Mouse (Mus musculus) limb, embryonic 15.5 days (tissue): ENCODE results near the gene Rapsn. TPM values are rescaled to one million over a fixed set of nuclear protein-coding genes. Genes with fewer than 3 reads are reported as not detected.

Experiments used
- ATAC-seq: fragments of 200-750 bp; cut with Nextera tagmentation; 2 replicates; pipeline ENCODE4 v1.8.0; 2017; ENCODE audit warnings: low read depth, moderate TSS enrichment; ENCODE audit not compliant: insufficient number of reproducible peaks, low FRiP score, low TSS enrichment
- H3K27ac ChIP-seq: fragments of 300-500 bp; sonication (generic); 2 replicates; pipeline ENCODE4 v1.5.1; 2015; ENCODE audit warnings: moderate library complexity, mild to moderate bottlenecking, inconsistent platforms
- H3K27me3 ChIP-seq: fragments of 300-500 bp; sonication (generic); 2 replicates; pipeline ENCODE4 v1.6.1; 2015; ENCODE audit warnings: inconsistent platforms
- H3K36me3 ChIP-seq: fragments of 300-500 bp; sonication (generic); 2 replicates; pipeline ENCODE4 v1.6.1; 2015; ENCODE audit warnings: inconsistent platforms
- H3K4me1 ChIP-seq: fragments of 300-500 bp; sonication (generic); 2 replicates; pipeline ENCODE4 v1.6.1; 2015; ENCODE audit warnings: inconsistent platforms
- H3K4me2 ChIP-seq: fragments of 300-500 bp; sonication (generic); 2 replicates; pipeline ENCODE4 v1.6.1; 2015; ENCODE audit warnings: mild to moderate bottlenecking, inconsistent platforms
- H3K4me3 ChIP-seq: fragments of 300-500 bp; sonication (generic); 2 replicates; pipeline ENCODE4 v1.5.1; 2015; ENCODE audit warnings: mild to moderate bottlenecking, inconsistent platforms
- H3K9ac ChIP-seq: fragments of 300-500 bp; sonication (generic); 2 replicates; pipeline ENCODE4 v1.6.1; 2015; ENCODE audit warnings: inconsistent platforms
- H3K9me3 ChIP-seq: fragments of 300-500 bp; sonication (generic); 2 replicates; pipeline ENCODE4 v1.6.1; 2016; ENCODE audit warnings: inconsistent platforms
- WGBS: fragments of 180-500 bp; shearing (Covaris S2); methylation state at CpG from one replicate; pipeline ENCODE4 v1.1.7; 2015; 5-methylcytosine and 5-hydroxymethylcytosine counted together
- polyA plus RNA-seq: library from polyadenylated mRNA; unstranded; fragments of >200 nt; fragmentation: Nextera tagmentation; extraction: Ambion mirVana; gene quantifications from 2 replicates; pipeline ENCODE4 v1.2.1, GENCODE M21; 2015

Gene Rapsn
- polyA plus RNA-seq, 1 experiment from 2014 or later, result 16.2 TPM

DNA sequence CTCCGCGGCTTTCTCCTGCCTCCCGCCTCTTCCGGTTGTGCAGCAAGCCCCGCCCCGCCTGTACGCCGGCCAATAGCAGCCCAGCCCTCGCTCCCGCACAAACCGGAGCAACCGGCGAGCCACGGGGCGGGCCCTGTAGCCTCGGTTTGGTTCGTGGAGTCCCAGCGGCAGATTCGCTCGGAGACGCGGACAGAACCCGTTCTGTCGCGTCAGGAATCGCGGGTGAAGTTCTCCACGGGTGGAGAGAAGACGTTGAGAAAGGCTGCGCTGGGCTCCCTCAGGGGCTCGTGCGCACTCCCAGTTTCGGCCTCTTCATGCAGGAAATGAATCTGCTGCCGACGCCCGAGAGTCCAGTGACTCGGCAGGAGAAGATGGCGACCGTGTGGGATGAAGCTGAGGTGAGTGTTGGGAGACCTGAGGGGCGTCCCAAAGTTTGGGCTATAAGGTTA, 18.5 kb downstream of the Rapsn start, which contains the start of gene Psmc3:
TSS of gene Psmc3 (plus strand) at position 76 of the 449 bp plus-strand sequence.
- Histone ChIP-seq H3K9ac (peak within 1 kb of the TSS; percentile 73), H3K4me3 (peak within 1 kb of the TSS; percentile 91), H3K4me1 (peaks cover 17% of the 10 kb centered on the region), H3K9me3 (no peaks in the 10 kb centered on the region), H3K4me2 (peak within 1 kb of the TSS; percentile 82), H3K27ac (peak within 1 kb of the TSS; percentile 93), H3K36me3 (peaks cover 43% of the 10 kb centered on the region), H3K27me3 (no peaks in the 10 kb centered on the region)
- peak; percentile 95 for ATAC-seq
- WGBS, result 0% methylated on average over 40 of the region's 40 CpGs

- no peaks in the 10 kb centered on the region for H3K9me3 ChIP-seq
- no peaks in the 10 kb centered on the region for H3K27me3 ChIP-seq
- H3K27ac ChIP-seq, result no peak overlapping the region
- no peak overlapping the region for H3K9ac ChIP-seq
- no peak overlapping the region for H3K4me2 ChIP-seq
- ATAC-seq, result no peak
- H3K4me1 ChIP-seq, result peaks cover 34% of the 10 kb centered on the region
- peaks cover 79% of the 10 kb centered on the region for H3K36me3 ChIP-seq
- H3K4me3 ChIP-seq, result no peak overlapping the region
- WGBS, result 80% methylated on average over 5 of the region's 5 CpGs
These were observed 23.0 kb downstream of the Rapsn start for GRCm38 (mm10) chr2:91058435-91058834.

- no peaks in the 10 kb centered on the region for H3K27me3 ChIP-seq
- 96% methylated on average over 2 of the region's 2 CpGs for WGBS
- no peak overlapping the region for H3K4me3 ChIP-seq
- no peak for ATAC-seq
- H3K4me1 ChIP-seq, result peaks cover 34% of the 10 kb centered on the region
- H3K27ac ChIP-seq, result no peak overlapping the region
- H3K9me3 ChIP-seq, result no peaks in the 10 kb centered on the region
- H3K4me2 ChIP-seq, result no peak overlapping the region
- H3K9ac ChIP-seq, result no peak overlapping the region
- H3K36me3 ChIP-seq, result peaks cover 88% of the 10 kb centered on the region
These were observed 24.0 kb downstream of the Rapsn start for GRCm38 (mm10) chr2:91059376-91059775.

- Histone ChIP-seq H3K27me3 (no peaks in the 10 kb centered on the region), H3K4me2 (no peak overlapping the region), H3K36me3 (peaks cover 93% of the 10 kb centered on the region), H3K4me1 (peaks cover 22% of the 10 kb centered on the region), H3K27ac (peak overlapping the region; percentile 11; the same call in 1 of the 2 replicates), H3K4me3 (no peak overlapping the region), H3K9ac (no peak overlapping the region), H3K9me3 (no peaks in the 10 kb centered on the region)
- WGBS, result 74% methylated on average over 10 of the region's 10 CpGs
- peak; percentile 42; the same call in 1 of the 2 replicates for ATAC-seq
These were observed 25.3 kb downstream of the Rapsn start for GRCm38 (mm10) chr2:91060544-91061355.

- WGBS, result 58% methylated on average over 6 of the region's 6 CpGs
- Histone ChIP-seq H3K9ac (no peak overlapping the region), H3K27ac (peak overlapping the region; percentile 67), H3K4me3 (no peak overlapping the region), H3K36me3 (peaks cover 92% of the 10 kb centered on the region), H3K4me1 (peaks cover 23% of the 10 kb centered on the region), H3K4me2 (no peak overlapping the region), H3K9me3 (no peaks in the 10 kb centered on the region), H3K27me3 (no peaks in the 10 kb centered on the region)
- ATAC-seq, result peak; percentile 32
These were observed 26.5 kb downstream of the Rapsn start for GRCm38 (mm10) chr2:91061849-91062481.

DNA sequence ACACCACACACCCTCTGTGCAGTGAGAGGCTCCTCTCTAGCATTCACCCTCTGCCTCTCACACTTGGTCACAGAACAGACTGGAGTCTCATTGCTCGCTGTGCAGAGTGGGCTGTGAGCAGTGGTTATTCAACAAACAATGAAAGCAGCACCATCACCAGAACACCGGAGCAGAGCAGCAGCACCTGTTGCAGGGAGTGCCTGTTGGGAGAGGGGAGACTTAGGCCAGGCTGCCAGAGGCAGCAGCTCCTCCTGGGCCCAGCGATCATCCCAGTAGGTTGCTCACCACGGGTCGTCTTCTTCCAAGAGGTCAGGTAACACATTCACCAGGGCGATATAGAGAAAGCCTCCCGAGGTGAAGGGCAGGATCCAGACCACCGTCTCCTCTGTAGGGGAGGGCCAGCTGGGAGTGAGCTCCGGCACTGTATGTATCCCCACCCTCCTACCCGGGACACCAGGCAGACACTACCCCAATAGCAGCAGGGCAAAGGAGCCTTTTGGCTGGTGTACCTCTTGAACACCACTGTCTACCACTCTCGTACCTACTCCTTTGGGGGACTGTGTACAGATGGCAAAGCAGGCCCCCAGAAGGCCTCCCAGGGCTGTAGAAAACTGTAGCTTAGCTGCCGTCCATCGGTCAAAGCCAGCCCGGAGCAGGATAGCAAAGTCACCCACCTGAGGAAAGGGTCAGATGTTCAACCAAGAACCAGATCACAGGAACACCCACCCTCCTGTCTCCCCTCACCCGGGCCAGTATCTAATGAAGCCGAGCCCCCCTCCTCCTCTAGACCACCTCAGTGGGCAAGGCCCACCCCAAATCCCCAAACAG, 27.6 kb downstream of the Rapsn start:
- ATAC-seq, result 0 out of 2 replicates have a peak, but pooled peaks have one; percentile 16
- Histone ChIP-seq H3K27ac (0 out of 2 replicates have a peak overlapping the region, but pooled peaks have one; percentile 67), H3K4me2 (no peak overlapping the region)

GRCm38 (mm10) chr2:91064211-91064610, 28.8 kb downstream of the Rapsn start:
- Histone ChIP-seq H3K4me3 (no peak overlapping the region), H3K9ac (no peak overlapping the region), H3K9me3 (no peaks in the 10 kb centered on the region), H3K4me2 (no peak overlapping the region), H3K4me1 (peaks cover 34% of the 10 kb centered on the region), H3K27me3 (no peaks in the 10 kb centered on the region), H3K36me3 (peaks cover 78% of the 10 kb centered on the region), H3K27ac (no peak overlapping the region)
- WGBS, result 86% methylated on average over 6 of the region's 6 CpGs
- no peak for ATAC-seq

More for the DNA sequence above, 27.6 kb downstream of the Rapsn start:
- no peaks in the 10 kb centered on the region for H3K9me3 ChIP-seq
- no peak overlapping the region for H3K4me3 ChIP-seq
- no peaks in the 10 kb centered on the region for H3K27me3 ChIP-seq
- H3K9ac ChIP-seq, result no peak overlapping the region
- peaks cover 87% of the 10 kb centered on the region for H3K36me3 ChIP-seq
- 90% methylated on average over 16 of the region's 16 CpGs for WGBS
- H3K4me1 ChIP-seq, result peaks cover 23% of the 10 kb centered on the region

GRCm38 (mm10) chr2:91065544-91065943, 30.1 kb downstream of the Rapsn start:
- 47% methylated on average over 3 of the region's 3 CpGs for WGBS
- H3K4me1 ChIP-seq, result peaks cover 36% of the 10 kb centered on the region
- H3K9me3 ChIP-seq, result no peaks in the 10 kb centered on the region
- no peaks in the 10 kb centered on the region for H3K27me3 ChIP-seq
- H3K27ac ChIP-seq, result no peak overlapping the region
- H3K9ac ChIP-seq, result no peak overlapping the region
- H3K4me2 ChIP-seq, result no peak overlapping the region
- H3K4me3 ChIP-seq, result no peak overlapping the region
- no peak for ATAC-seq
- H3K36me3 ChIP-seq, result peaks cover 68% of the 10 kb centered on the region

DNA sequence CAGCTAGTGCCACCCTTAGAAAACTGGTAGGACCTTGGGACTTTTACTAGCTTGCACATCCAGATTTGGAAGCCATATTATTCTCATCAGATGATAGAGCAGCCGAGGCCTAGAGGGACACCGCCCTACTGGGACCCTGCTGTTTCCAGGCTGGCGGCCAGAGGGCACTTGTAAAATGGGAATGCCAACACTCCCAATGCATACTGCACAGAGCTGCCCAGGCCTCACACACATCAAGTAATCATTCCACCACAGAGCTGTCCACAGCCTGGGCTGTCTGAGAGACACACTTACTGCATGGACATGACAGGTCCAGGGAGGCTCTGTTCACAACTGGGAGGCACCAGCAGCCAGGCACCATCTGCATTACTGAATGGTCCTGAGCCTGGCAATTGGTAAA, 31.0 kb downstream of the Rapsn start:
- 69% methylated on average over 3 of the region's 3 CpGs for WGBS
- H3K36me3 ChIP-seq, result peaks cover 59% of the 10 kb centered on the region
- ATAC-seq, result no peak

DNA sequence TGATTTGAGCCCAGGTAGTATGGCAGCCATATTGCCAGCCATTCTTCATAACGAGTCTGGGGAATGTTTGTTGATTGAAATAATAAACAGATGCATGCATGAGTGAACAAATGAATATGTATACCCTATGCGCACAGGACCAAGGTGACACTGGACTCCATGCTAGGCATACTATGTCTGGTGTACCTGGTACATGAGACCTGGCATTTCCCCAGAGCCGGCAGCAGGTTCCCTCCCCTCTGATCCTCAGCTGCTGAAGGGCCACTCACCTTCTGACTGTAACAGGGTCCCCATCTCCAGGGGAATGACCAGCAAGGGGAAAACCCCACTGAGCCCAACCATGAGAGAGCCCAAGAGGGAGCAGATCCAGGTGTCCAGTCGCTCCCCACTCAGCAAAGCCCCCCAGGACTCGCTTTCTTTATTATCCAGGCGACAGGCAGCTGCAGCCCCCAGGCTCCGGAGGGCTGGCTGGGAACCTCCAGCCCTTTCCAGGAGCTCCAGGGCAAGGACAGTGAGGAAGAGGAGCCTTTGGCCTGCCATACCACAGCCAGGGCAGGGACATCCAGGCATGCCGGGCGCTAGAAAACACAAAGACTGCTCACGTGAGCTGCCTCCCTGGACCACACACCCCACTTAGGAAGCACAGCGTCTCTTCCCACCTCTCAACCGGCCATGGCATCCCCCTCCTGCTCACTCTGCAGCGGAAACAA, 32.9 kb downstream of the Rapsn start:
- peak overlapping the region; percentile 57 for H3K27ac ChIP-seq
- no peak for ATAC-seq
- WGBS, result 47% methylated on average over 13 of the region's 13 CpGs

More for the DNA sequence above, 31.0 kb downstream of the Rapsn start:
- Histone ChIP-seq H3K27me3 (no peaks in the 10 kb centered on the region), H3K9me3 (no peaks in the 10 kb centered on the region), H3K27ac (no peak overlapping the region), H3K4me2 (no peak overlapping the region), H3K4me1 (peaks cover 36% of the 10 kb centered on the region), H3K4me3 (no peak overlapping the region), H3K9ac (no peak overlapping the region)

DNA sequence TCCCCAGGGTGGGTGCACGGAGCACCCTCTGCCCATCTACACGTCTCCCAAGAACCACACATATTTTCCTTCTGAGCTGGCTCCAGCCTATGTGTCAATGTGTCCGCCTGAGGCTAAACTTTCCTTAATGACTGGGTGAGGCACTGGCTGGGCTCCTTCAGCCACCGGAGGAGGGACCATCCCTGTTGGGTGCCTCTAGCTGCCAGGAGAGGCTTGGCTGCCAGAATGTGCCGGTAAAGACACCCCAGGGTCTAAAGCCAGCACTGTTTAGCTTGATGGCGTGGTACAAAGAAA, 33.4 kb downstream of the Rapsn start:
- peaks cover 35% of the 10 kb centered on the region for H3K36me3 ChIP-seq

More for the DNA sequence above, 32.9 kb downstream of the Rapsn start:
- Histone ChIP-seq H3K9ac (peak overlapping the region; percentile 69), H3K9me3 (no peaks in the 10 kb centered on the region), H3K4me3 (peak overlapping the region; percentile 68), H3K4me2 (peak overlapping the region; percentile 78), H3K4me1 (peaks cover 25% of the 10 kb centered on the region), H3K27me3 (no peaks in the 10 kb centered on the region), H3K36me3 (peaks cover 40% of the 10 kb centered on the region)

More for the DNA sequence above, 33.4 kb downstream of the Rapsn start:
- peak overlapping the region; percentile 68 for H3K4me3 ChIP-seq
- peak overlapping the region; percentile 57 for H3K27ac ChIP-seq
- H3K27me3 ChIP-seq, result no peaks in the 10 kb centered on the region
- H3K4me2 ChIP-seq, result peak overlapping the region; percentile 78
- WGBS, result 28% methylated on average over 6 of the region's 6 CpGs
- no peak for ATAC-seq
- H3K9ac ChIP-seq, result peak overlapping the region; percentile 69
- H3K4me1 ChIP-seq, result peaks cover 25% of the 10 kb centered on the region
- no peaks in the 10 kb centered on the region for H3K9me3 ChIP-seq
